Mouse (Mus musculus): Measurements from ENCODE around the gene Sema6b.
"Not testable (repeated sequence)": the region's sequence is repeated elsewhere in the genome, so short reads cannot be mapped to it uniquely, and the experiment has no call there.

The Sema6b gene

GRCm38 (mm10) chr17:56119431-56119830 is 20.7 kb downstream of the Sema6b start:
- DNase-seq (ENCODE audit: low read depth, low spot score) = no peak

GRCm38 (mm10) chr17:56117251-56117710 is 22.9 kb downstream of the Sema6b start, which contains the start of gene Plin5:
Gene Plin5, minus strand, starts transcription at chr17:56117596.
- DNase-seq (ENCODE audit: low read depth, low spot score) = peak; percentile 26

DNA sequence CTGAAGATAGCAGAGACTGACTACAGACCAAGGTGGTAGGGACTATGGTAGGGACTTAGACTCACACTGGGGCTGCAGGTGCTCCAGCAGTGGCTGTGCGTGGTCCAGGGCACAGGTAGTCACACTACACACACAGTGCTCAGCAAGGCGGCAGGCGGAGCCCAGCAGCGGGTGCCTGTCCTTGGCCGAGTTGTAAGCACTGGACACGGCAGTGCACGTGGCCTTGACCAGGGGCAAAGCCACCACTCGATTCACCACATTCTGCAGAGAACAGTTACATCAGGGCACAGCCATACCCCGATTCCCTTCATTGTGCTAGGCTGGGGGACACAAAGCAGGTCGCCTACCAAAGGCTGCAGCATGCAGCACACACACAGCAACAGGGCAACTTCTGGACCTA is 23.9 kb downstream of the Sema6b start:
- no peak for DNase-seq (ENCODE audit: low read depth, low spot score)

GRCm38 (mm10) chr17:56112743-56113142 is 27.4 kb downstream of the Sema6b start:
- no peak for DNase-seq (ENCODE audit: low read depth, low spot score)

DNA sequence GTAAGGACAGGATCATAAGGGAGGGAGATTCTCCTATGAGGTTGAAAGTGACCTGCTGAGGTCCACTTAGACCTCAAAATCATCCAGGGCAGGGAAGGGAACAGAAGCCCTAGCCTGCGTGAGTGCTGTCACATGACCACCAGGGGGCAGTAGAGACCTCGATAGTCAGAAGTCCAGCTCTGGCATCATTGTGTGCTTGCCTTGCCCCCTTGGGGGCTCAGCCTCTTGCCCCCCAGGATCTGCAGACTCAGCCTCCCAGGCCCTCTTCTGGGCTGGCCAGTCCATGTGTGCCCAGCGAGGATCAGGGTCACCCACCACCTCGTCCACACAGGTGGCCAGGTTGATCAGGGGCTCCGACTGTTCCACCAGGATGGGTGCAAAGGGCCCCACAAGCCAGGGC is 28.3 kb downstream of the Sema6b start:
- peak; percentile 77 for DNase-seq (ENCODE audit: low read depth, low spot score)

DNA sequence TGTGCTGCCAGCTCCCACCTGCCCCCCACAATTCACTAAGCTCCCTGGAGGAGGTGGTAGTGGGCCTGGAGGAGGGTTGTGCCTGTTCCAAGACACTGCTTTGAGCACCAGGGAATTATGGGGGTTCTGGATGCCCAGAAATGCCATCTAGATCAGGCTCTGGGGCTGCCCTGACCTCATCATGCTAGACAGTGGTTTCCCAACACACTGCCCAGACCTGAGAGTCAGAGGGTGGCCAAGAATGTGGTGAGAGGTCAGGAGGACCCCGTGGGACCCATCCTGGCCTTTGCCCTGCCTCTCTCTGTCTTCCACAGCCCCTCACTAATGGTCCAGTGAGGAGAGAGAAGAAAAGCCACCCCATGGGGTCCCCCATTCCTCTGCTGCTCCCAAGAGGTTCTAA is 29.1 kb downstream of the Sema6b start:
- no peak for DNase-seq (ENCODE audit: low read depth, low spot score)

DNA sequence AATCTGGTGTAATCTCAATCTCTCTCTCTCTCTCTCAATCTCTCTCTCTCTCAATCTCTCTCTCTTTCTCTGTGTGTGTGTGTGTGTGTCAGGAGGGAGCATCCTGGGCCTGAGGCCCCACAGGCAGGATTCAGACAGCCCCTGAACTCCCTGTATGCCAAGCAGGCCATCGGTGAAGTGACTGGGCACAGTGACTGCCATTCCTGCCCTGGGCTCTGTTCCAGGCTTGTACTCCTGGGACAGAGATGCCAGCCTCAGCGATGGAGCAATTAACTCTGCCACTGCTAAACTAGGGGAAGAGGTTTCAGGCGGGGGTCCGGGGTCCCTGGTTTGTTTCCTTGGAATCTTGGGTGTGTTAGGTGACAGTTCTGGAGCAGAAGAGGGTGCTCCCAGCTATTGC is 29.6 kb downstream of the Sema6b start:
- DNase-seq (ENCODE audit: low read depth, low spot score) = no peak

GRCm38 (mm10) chr17:56109219-56110051 is 30.7 kb downstream of the Sema6b start, which contains the start of gene Plin4:
Gene Plin4, minus strand, starts transcription at chr17:56109803.
- DNase-seq (ENCODE audit: low read depth, low spot score) = no peak

GRCm38 (mm10) chr17:56108334-56109044 is 31.7 kb downstream of the Sema6b start:
- DNase-seq (ENCODE audit: low read depth, low spot score) = no peak

DNA sequence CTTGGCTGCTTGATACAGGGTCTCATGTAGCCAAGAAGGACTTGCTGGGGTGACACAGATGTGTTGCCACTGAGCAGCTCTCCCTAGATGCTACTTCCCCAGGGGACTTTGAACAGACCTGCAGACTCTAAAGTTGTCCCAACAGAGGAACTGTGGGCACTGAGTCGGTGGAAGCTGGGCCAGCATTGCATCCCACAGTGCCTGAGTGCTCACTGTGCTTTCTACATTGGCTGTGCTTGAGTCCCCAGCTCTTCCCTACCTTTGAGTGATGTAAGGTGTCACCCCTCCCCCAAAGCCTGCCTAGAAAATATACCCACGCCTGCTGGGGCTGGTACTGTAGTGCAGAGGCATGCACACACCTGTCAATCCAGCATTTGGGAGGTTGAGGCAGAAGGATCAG is 32.4 kb downstream of the Sema6b start:
- no peak for DNase-seq (ENCODE audit: low read depth, low spot score)

DNA sequence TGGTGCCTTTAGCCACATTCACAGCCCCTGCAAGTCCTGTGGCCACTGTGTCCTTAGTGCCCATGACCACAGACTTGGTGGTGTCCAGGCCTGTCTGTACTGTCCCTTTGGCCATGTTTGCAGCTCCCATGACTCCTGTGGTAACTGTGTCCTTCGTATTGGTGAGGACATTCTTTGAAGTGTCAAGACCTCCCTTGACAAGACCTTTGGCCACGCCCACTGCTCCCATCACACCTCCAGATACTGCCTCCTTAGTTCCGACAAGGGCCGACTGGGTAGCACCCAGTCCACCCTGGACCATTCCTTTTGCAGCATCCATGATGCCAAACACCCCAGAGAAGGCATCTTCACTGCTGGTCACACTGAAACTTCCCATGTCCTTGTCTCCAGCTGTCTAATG is 33.2 kb downstream of the Sema6b start:
- no peak for DNase-seq (ENCODE audit: low read depth, low spot score)

- DNase-seq (ENCODE audit: low read depth, low spot score) = not testable (repeated sequence)
Observed at GRCm38 (mm10) chr17:56106436-56106835, 33.7 kb downstream of the Sema6b start.

GRCm38 (mm10) chr17:56104821-56105220 is 35.3 kb downstream of the Sema6b start:
- DNase-seq (ENCODE audit: low read depth, low spot score) = not testable (repeated sequence)

GRCm38 (mm10) chr17:56103465-56104285 is 36.5 kb downstream of the Sema6b start:
- DNase-seq (ENCODE audit: low read depth, low spot score) = no peak

- DNase-seq (ENCODE audit: low read depth, low spot score) = no peak
Observed at GRCm38 (mm10) chr17:56102927-56103326, 37.2 kb downstream of the Sema6b start.

GRCm38 (mm10) chr17:56102158-56102557 is 38.0 kb downstream of the Sema6b start:
- no peak for DNase-seq (ENCODE audit: low read depth, low spot score)

DNA sequence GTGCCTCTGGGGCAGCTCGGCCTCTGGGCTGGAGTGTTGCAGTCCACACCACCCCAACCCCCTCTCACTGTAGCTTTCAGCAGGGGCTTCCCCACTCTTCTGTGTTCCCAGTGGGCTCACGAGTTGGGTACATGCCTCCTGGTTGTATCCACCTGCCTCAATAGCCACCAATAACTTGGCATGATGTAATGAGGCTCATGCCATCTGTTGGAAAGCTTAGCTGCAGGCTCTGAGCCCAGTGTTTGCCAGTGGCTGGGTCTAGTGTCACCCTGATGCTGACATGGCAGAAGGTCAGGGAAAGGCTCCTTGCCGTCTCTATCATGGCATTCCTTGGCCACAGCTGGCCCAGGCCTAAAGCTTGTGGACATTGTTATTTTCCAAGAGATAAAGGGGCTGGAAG is 39.3 kb downstream of the Sema6b start:
- no peak for DNase-seq (ENCODE audit: low read depth, low spot score)

- DNase-seq (ENCODE audit: low read depth, low spot score) = no peak
Observed at GRCm38 (mm10) chr17:56098711-56099572, 41.2 kb downstream of the Sema6b start.

- DNase-seq (ENCODE audit: low read depth, low spot score) = no peak
Observed at GRCm38 (mm10) chr17:56098180-56098579, 42.0 kb downstream of the Sema6b start.

DNA sequence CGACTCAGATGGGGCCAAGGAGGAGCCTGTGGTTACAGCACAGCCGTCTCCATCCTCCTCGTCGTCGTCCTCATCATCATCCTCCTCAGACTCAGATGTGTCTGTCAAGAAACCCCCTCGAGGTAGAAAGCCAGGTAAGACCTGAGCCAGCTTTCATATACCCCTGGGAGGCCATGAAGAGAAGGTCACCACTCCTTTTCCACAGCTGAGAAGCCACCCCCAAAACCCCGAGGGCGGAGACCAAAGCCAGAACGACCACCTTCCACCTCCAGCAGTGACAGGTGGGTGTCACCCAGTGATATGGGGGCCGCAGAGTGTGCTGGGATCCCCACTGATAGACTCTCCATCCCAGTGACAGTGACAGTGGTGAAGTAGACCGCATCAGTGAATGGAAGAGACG is 43.3 kb downstream of the Sema6b start:
- no peak for DNase-seq (ENCODE audit: low read depth, low spot score)

- DNase-seq (ENCODE audit: low read depth, low spot score) = no peak
Observed at GRCm38 (mm10) chr17:56092794-56093193, 47.3 kb downstream of the Sema6b start.

Data from forelimb bud, embryonic 11.5 days (tissue).